Mouse (Mus musculus) kidney, adult 2 months (tissue): ENCODE measurements around the gene Spata2.

Source experiments
- CTCF ChIP-seq: fragments of 200-500 bp; conservative IDR thresholded peaks from 2 replicates; pipeline ENCODE4 v1.5.1; 2011; ENCODE audit warnings: low read depth, mild to moderate bottlenecking, control low read depth, low read length, moderate library complexity, mixed read lengths; ENCODE audit not compliant: insufficient read depth, insufficient read length
- POLR2A ChIP-seq: fragments of 200-500 bp; IDR thresholded peaks from one replicate; pipeline ENCODE4 v1.6.1; 2011; ENCODE audit warnings: low read depth, low read length, control low read depth

DNA sequence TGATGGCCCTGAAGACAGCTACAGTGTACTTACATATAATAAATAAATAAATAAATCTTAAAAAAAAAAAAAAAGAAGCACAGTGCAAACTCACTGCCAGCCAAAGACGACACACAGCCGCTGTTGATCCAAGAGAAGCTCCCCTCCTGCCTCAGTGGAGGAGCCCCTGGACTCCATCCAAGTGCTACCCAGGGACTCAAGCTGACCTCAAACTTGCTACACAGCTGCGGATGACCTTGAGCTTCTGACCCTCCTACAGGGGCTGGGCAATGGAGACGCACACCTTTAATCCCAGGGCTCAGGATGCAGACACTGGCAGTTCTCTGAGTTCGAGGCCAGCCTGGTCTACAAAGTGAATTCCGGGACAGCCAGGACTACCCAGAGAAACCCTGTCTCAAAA, 4.7 kb downstream of the Spata2 start:
- TF ChIP-seq CTCF = no peak
- TF ChIP-seq POLR2A = no peak
